Mouse (Mus musculus) heart, adult 18-20 months (tissue): ENCODE data around the gene Traip. TPM values are rescaled to one million over a fixed set of nuclear protein-coding genes. Genes with fewer than 3 reads are reported as not detected.

Experiments used
- DNase-seq, 2 experiments: peaks; one replicate each; pipeline ENCODE4 v3.0.0; 2021 to 2022; ENCODE audit warnings: mixed read lengths in 1 of 2
- total RNA-seq, 2 experiments: library from RNA; stranded (reverse); gene quantifications; 2 replicates each; pipeline ENCODE4 v1.2.3; 2021

The Traip gene
- total RNA-seq, 2 experiments from 2014 or later = 0.35 to 1.0 TPM

GRCm38 (mm10) chr9:107934146-107934545, 15.8 kb upstream of the Traip start:
- no peak for DNase-seq

GRCm38 (mm10) chr9:107935374-107935773, 14.6 kb upstream of the Traip start, which contains the start of gene Camkv:
Gene Camkv (plus strand): TSS chr9:107935674.
- no peak for DNase-seq

GRCm38 (mm10) chr9:107935790-107936214, 14.1 kb upstream of the Traip start:
- no peak for DNase-seq

DNA sequence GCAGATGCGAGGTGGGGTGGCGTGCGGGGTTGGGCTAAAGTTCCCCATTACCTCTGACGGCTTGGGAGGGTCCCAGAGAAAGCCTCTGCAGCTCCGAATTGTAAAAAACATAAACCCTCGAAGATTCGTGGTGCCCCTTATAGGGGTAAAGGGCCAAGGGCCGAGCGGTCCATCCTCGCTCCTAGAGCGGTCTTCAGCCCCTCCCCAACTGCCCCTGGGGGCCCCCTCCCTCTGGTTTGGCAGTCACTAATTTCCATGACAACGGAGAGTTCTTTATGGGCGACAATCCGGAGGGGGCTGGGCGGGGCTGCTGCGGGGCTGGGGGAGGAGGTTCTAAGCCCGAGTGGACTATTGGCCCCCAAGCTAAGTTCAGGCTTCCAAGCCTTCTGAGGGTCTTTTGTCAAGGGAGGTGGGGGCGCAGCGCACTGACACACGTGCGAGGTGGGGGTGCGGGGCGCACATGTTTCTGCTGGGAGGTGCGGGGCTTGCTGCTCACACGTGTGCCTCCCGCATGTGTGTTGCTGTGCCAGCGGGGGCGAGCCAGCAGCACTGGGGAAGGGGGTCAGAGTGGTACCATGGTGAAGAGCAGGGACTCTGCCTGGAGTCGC, 13.6 kb upstream of the Traip start:
- DNase-seq = no peak

DNA sequence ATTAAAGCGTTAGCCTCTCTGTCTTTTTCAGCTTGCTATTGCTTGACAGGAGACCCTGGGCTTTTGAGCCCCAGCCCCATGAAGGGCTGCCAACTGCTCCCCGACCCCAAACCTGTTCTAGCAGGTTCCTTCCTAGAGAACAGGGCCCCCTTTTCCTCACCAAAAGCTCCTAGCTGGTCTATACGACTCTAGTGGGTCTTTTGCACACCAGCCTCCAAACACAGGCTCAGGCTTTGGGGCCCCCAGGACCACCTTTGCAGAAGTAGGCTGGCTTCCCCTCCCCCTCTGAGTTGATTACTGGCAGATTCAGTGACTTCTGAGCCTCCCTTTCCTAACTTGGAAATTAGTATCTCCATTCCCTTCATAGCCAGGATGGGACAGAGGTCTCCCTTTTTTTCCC, 13.1 kb upstream of the Traip start:
- DNase-seq = no peak

GRCm38 (mm10) chr9:107947241-107948194, 2.4 kb upstream of the Traip start:
- DNase-seq = no peak

DNA sequence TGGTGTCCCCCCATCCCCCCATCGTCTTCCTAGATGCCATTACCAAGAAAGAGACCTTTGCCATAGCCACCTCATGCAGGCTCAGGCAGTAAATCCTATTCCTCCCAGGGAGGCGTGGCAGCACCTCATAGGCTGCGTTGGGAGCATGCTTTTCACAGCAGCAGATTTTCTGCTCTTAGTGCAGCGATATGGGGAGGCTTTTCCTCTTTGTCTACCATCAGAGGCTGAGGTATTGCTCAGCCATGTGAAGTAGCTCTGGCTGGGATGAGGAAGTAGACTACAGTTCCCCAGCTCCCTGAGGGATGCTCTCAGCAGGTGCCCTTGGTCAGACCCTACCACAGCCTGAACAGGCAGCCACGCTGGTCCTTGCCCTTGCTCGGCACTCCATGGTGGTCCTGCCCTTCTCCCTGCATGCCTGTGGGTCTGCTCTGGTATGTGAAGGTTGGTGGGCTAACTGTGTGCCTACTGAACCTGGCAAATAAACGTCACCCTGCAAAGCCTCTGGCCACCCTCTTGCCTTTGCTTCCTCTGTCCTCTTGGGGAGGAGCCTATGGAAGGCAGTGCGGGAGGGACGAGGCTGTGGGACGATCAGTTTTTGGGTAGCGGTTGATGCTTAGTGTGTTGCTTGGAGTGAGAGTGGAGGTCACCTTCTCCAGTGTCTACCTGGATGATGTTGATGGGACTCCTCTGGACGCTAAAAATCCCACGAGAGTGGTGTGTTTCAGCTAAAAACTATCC, 583 bp upstream of the Traip start:
- DNase-seq = no peak

DNA sequence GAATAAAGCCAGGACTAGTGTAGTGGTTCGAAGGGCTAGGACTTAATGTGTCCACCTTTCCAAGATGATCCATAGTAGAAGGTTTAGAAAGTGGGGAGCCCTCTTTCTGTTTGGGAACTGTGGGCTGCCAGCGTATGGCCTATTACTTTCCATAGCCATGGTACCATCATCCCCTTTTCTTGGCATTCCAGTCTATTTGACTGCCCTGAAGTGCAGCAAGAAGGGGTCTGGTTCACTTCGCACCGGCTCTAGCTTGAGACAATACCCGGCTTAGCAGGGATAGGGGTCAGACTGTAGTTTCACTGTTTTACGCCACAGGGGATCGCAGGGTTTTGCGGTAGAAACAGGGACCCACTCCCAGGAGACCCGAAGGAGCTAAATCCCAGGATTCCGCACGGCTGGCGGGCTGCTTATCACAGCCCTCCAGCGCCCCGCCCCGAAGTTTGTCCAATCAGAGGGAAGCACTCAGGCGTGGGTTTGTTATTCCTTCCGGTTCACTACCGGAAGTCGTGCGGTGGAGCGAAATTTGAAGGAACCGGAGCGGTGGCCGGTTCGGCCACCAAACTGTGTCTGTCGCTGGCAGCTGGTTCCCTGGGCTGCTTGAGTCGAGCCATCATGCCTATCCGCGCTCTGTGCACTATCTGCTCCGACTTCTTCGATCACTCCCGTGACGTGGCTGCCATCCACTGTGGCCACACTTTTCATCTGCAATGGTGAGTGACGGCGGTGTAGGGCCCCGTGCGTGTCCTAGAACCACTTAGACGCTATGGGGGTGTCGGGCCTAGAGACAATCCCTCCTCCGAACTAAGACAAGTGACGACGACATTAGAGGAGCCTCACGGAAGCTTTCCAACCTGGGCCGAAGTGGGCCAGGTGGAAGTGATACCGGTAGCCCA, 772 bp downstream of the Traip start:
- peak; percentile 95 to 97 for DNase-seq

- DNase-seq = no peak
Measured at GRCm38 (mm10) chr9:107955613-107956289, 5.8 kb downstream of the Traip start.

DNA sequence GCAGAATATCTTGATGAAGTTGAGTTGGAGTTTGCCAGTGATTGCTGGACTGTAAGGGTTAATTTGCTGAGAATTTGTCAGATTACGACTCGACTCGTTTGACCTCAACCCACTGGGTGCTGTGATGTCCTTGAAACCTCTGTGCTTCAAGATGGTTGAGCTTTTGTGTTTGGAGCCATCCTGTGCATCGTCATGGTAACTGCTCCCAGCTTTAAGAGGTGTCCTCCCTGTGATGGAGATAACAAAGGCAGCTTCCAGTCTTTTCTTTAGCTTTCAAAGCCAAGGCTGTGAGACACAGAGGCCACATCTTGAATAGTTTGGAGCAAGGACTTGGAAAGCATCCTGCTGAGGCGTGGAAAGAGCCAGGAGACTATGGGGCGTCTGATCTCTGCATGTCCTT, 7.2 kb downstream of the Traip start:
- DNase-seq = no peak

DNA sequence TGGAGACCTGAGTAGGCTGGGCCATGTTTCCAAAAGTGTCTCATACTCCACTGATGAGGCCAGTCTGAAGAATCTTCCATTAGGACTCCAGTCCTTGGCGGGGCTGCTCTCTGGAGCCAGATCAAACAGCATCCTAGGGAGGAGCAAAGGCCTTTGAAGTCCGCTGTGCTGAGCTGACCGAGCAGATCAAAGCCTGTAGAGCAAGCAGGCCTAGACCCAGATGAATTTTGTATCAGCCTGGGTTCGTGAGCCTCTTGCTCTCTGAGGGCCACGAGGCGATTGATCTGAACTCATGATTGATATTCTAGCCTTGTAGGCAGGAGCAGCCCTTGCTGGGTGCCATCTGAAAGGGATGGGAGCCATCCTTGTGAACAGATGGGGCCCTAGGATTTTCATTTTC, 10.0 kb downstream of the Traip start:
- DNase-seq = no peak

- DNase-seq = no peak
Measured at GRCm38 (mm10) chr9:107960928-107961327, 11.0 kb downstream of the Traip start.

DNA sequence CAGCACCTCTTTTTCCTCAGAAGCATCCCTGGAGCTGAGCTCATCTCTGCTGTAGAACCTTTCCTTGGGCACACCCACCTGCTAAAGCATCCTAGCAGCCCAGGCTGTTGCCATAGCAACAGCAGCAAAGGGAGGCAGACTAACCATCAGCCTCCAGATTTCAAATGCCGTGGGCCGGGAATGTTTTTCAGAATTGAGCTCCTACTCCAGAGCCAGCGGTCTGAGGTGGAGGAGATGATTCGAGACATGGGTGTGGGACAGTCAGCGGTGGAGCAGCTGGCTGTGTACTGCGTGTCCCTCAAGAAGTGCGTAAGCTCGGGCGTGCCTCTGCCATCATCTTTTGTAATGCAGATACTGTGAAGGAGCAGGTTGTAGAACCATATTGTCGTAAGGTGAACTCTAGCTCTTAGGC, 11.4 kb downstream of the Traip start:
- no peak for DNase-seq

DNA sequence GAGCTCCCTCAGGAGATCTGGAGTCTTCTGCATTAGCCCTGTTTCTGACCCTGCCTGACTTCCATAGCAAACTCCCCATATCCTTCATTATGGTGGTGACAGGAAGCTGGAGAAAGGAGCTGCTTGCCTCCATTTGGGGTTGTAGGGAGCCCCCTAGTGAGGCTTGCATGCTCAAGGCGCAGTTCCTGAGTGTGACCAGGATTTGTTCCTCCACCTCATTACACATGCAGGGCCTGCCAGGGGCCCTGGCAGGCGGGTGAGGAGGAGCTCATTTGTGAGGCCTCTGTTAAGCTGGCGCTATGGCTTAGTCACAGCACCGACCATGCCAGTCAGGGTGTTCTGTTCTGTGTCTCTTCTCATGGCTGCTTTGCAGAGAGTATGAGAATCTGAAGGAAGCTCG, 11.9 kb downstream of the Traip start:
- DNase-seq = peak in 1 of 2 experiments; percentile 44

DNA sequence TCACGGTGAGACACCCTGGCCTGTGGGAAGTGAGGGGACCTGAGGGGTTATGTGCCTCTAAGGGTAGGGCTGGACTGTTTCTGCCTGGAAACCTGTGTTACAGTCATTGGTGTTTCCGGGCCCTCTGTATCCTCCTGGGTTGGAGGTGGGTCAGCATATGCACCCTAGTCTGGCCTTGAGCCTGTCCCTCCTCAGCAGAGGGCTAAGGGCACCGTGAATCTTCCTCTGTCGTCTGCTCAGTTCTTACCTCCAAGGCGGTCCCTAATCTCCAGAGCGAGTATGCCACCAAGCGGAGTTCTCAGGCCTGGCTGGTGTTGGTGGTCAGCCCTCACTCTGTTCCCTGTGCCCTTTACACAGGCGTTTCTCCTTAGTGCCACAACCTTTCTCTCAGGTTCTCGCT, 13.0 kb downstream of the Traip start:
- DNase-seq = no peak

GRCm38 (mm10) chr9:107963700-107964099, 13.8 kb downstream of the Traip start:
- peak; percentile 83 to 89 for DNase-seq

DNA sequence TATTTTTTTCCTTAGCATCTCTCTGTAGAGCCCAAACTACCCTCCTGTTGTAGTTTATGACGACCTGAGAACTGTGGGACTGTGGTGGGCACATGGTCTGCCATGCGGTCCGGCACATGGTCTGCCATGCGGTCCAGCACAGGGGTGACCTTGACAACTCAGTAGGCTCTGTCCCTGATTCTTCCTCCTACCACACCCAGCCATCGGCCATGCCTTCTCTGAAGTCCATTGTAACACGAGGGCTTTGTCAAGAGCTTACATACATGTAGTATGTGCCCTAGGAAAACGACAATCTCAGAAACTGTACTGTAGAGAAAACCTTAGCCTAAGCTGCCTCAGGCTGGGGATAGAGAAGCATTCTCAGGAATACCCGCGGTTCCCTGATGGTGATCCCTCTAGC, 14.7 kb downstream of the Traip start:
- DNase-seq = no peak

- DNase-seq = peak in 1 of 2 experiments; percentile 50
Measured at GRCm38 (mm10) chr9:107966676-107967075, 16.7 kb downstream of the Traip start.

DNA sequence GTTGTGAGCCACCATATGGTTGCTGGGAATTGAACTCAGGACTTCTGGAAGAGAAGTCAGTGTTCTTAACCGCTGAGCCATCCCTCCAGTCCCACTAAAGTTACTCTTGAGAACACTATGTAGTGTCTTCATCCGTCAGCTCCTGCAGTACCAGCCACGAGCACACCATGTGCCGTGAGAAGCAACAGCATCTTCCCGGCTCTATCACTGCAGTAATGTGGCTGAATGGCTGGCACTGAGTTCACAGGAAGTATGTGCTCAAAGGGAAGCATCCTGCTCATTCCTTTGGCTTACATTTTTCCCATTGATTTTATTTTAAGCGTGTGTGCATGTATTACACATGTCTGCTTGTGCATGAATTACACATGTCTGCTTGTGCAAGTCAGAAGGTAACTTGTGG, 17.5 kb downstream of the Traip start:
- DNase-seq = no peak

GRCm38 (mm10) chr9:107968531-107968930, 18.6 kb downstream of the Traip start:
- DNase-seq = no peak

DNA sequence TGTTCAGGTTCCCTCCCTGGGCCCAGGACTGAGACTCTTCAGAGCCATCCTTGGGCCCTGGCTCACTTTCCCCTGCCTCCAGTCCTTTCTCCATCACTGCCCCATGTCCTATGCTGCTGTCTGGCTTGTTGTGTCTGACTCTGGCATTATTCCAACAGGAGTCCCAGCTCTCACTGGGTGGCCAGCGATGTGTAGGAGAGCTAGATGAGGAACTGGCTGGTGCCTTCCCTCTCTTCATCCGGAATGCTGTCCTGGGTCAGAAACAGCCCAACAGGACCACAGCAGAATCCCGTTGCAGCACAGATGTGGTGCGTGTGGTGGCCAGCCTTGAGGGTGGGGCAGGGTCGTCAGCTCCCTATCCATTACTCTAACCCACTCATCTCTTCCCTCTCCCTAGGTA, 20.4 kb downstream of the Traip start:
- DNase-seq = no peak
